Mouse (Mus musculus): ENCODE measurements at regions not wholly inside any gene's neighbourhood (a gene's known extent, or its start where the extent isn't known, plus 50 kb on each side); places are given as distances from the start of the nearest gene placed in this dataset.

DNA sequence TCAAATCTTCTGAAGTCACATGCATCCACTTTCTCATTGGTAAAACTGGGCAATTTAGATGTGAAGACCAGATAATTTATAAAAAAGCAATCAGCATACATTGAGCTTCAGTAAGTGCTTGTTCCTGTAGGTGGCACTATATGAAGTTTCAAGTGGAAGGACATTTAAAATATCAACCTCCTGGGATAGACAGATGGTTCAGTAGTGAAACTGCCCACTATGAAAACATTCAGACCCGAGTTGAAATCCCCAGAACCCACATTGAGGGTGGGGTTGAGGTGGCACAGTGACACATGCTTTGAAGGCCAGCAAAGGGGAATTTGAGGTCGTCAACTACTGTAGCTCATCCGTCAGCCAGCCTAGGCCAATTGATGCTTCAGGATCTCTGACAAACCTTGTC is 145.1 kb downstream of the Atp6v1g3 start:
- peak; percentile 44 for TF ChIP-seq CTCF (IDR thresholded peaks at IDR 0.05; ENCODE audit: low read depth)
- no peak for TF ChIP-seq EP300 (optimal IDR thresholded peaks at IDR 0.05)

Measured in stomach, postnatal 0 days (tissue).